Mouse (Mus musculus): ENCODE measurements around the gene Klf15. TPM values are rescaled to one million over a fixed set of nuclear protein-coding genes. Genes with fewer than 3 reads are reported as not detected.

Klf15 gene
- polyA plus RNA-seq, 1 experiment, result 55.7 TPM

- DNase-seq, result no peak
Measured at GRCm38 (mm10) chr6:90461771-90462170, 605 bp upstream of the Klf15 start.

GRCm38 (mm10) chr6:90462841-90463227 is 458 bp downstream of the Klf15 start:
- TF ChIP-seq CTCF (IDR thresholded peaks at IDR 0.05; ENCODE audit: insufficient read depth, low read length) (no peak), POLR2A (IDR thresholded peaks at IDR 0.05; ENCODE audit: borderline replicate concordance, extremely low read depth, low read depth, low read length) (peak; percentile 13; the same call in 1 of the 2 replicates)
- Histone ChIP-seq H3K4me3 (replicated peaks; ENCODE audit: extremely low read depth, low read depth, low read length) (peak overlapping the region; percentile 88), H3K4me1 (ENCODE audit: control insufficient read depth, insufficient read depth, low read length) (peaks cover 33% of the 10 kb centered on the region)
- 1% methylated on average over 38 of the region's 38 CpGs for WGBS
- peak; percentile 48 for DNase-seq

More at GRCm38 (mm10) chr6:90461771-90462170, 605 bp upstream of the Klf15 start:
- no peak overlapping the region for H3K4me3 ChIP-seq (replicated peaks; ENCODE audit: extremely low read depth, low read depth, low read length)
- no peak for TF ChIP-seq POLR2A (IDR thresholded peaks at IDR 0.05; ENCODE audit: borderline replicate concordance, extremely low read depth, low read depth, low read length)
- no peak for TF ChIP-seq CTCF (IDR thresholded peaks at IDR 0.05; ENCODE audit: insufficient read depth, low read length)
- peaks cover 24% of the 10 kb centered on the region for H3K4me1 ChIP-seq (ENCODE audit: control insufficient read depth, insufficient read depth, low read length)
- 41% methylated on average over 12 of the region's 12 CpGs for WGBS

GRCm38 (mm10) chr6:90463228-90463862 is 969 bp downstream of the Klf15 start:
- Histone ChIP-seq H3K4me3 (replicated peaks; ENCODE audit: extremely low read depth, low read depth, low read length) (peak overlapping the region; percentile 88), H3K4me1 (ENCODE audit: control insufficient read depth, insufficient read depth, low read length) (peaks cover 34% of the 10 kb centered on the region)
- peak; percentile 90 for DNase-seq
- under 1% methylated on average over 31 of the region's 31 CpGs for WGBS
- TF ChIP-seq POLR2A (IDR thresholded peaks at IDR 0.05; ENCODE audit: borderline replicate concordance, extremely low read depth, low read depth, low read length) (peak; percentile 76; the same call in 1 of the 2 replicates), CTCF (IDR thresholded peaks at IDR 0.05; ENCODE audit: insufficient read depth, low read length) (no peak)

- DNase-seq, result no peak
- WGBS, result 49% methylated on average over 7 of the region's 7 CpGs
Measured at GRCm38 (mm10) chr6:90463890-90464421, 1.6 kb downstream of the Klf15 start.

GRCm38 (mm10) chr6:90465028-90465640 is 2.8 kb downstream of the Klf15 start:
- Histone ChIP-seq H3K4me3 (replicated peaks; ENCODE audit: extremely low read depth, low read depth, low read length) (no peak overlapping the region), H3K4me1 (ENCODE audit: control insufficient read depth, insufficient read depth, low read length) (peaks cover 37% of the 10 kb centered on the region)
- DNase-seq, result no peak
- TF ChIP-seq CTCF (IDR thresholded peaks at IDR 0.05; ENCODE audit: insufficient read depth, low read length) (no peak), POLR2A (IDR thresholded peaks at IDR 0.05; ENCODE audit: borderline replicate concordance, extremely low read depth, low read depth, low read length) (no peak)
- WGBS, result 91% methylated on average over 11 of the region's 11 CpGs

More at GRCm38 (mm10) chr6:90463890-90464421, 1.6 kb downstream of the Klf15 start:
- Histone ChIP-seq H3K4me1 (ENCODE audit: control insufficient read depth, insufficient read depth, low read length) (peaks cover 34% of the 10 kb centered on the region), H3K4me3 (replicated peaks; ENCODE audit: extremely low read depth, low read depth, low read length) (peak overlapping the region; percentile 47)
- TF ChIP-seq CTCF (IDR thresholded peaks at IDR 0.05; ENCODE audit: insufficient read depth, low read length), result no peak
- no peak for TF ChIP-seq POLR2A (IDR thresholded peaks at IDR 0.05; ENCODE audit: borderline replicate concordance, extremely low read depth, low read depth, low read length)

GRCm38 (mm10) chr6:90466079-90466478 is 3.7 kb downstream of the Klf15 start:
- Histone ChIP-seq H3K4me1 (ENCODE audit: control insufficient read depth, insufficient read depth, low read length) (peaks cover 43% of the 10 kb centered on the region), H3K4me3 (replicated peaks; ENCODE audit: extremely low read depth, low read depth, low read length) (no peak overlapping the region)
- peak; percentile 74 for DNase-seq
- 48% methylated on average over 10 of the region's 10 CpGs for WGBS
- no peak for TF ChIP-seq CTCF (IDR thresholded peaks at IDR 0.05; ENCODE audit: insufficient read depth, low read length)
- peak; percentile 27; the same call in 1 of the 2 replicates for TF ChIP-seq POLR2A (IDR thresholded peaks at IDR 0.05; ENCODE audit: borderline replicate concordance, extremely low read depth, low read depth, low read length)

- WGBS, result 83% methylated on average over 12 of the region's 12 CpGs
- H3K4me1 ChIP-seq (ENCODE audit: control insufficient read depth, insufficient read depth, low read length), result peaks cover 49% of the 10 kb centered on the region
- no peak for DNase-seq
- TF ChIP-seq POLR2A (IDR thresholded peaks at IDR 0.05; ENCODE audit: borderline replicate concordance, extremely low read depth, low read depth, low read length), result no peak
- TF ChIP-seq CTCF (IDR thresholded peaks at IDR 0.05; ENCODE audit: insufficient read depth, low read length), result no peak
- H3K4me3 ChIP-seq (replicated peaks; ENCODE audit: extremely low read depth, low read depth, low read length), result no peak overlapping the region
Measured at GRCm38 (mm10) chr6:90466847-90467410, 4.6 kb downstream of the Klf15 start.

GRCm38 (mm10) chr6:90468216-90468615 is 5.8 kb downstream of the Klf15 start:
- Histone ChIP-seq H3K4me3 (replicated peaks; ENCODE audit: extremely low read depth, low read depth, low read length) (no peak overlapping the region), H3K4me1 (ENCODE audit: control insufficient read depth, insufficient read depth, low read length) (peaks cover 55% of the 10 kb centered on the region)
- 61% methylated on average over 1 of the region's 1 CpGs for WGBS
- no peak for DNase-seq
- no peak for TF ChIP-seq CTCF (IDR thresholded peaks at IDR 0.05; ENCODE audit: insufficient read depth, low read length)
- TF ChIP-seq POLR2A (IDR thresholded peaks at IDR 0.05; ENCODE audit: borderline replicate concordance, extremely low read depth, low read depth, low read length), result no peak

GRCm38 (mm10) chr6:90469041-90469440 is 6.7 kb downstream of the Klf15 start:
- 89% methylated on average over 6 of the region's 6 CpGs for WGBS
- H3K4me1 ChIP-seq (ENCODE audit: control insufficient read depth, insufficient read depth, low read length), result peaks cover 53% of the 10 kb centered on the region

More at GRCm38 (mm10) chr6:90469041-90469440, 6.7 kb downstream of the Klf15 start:
- DNase-seq, result no peak
- no peak overlapping the region for H3K4me3 ChIP-seq (replicated peaks; ENCODE audit: extremely low read depth, low read depth, low read length)
- TF ChIP-seq POLR2A (IDR thresholded peaks at IDR 0.05; ENCODE audit: borderline replicate concordance, extremely low read depth, low read depth, low read length) (no peak), CTCF (IDR thresholded peaks at IDR 0.05; ENCODE audit: insufficient read depth, low read length) (no peak)

All from lung, adult 2 months (tissue).